Mouse (Mus musculus): ENCODE results near the gene Aldh1a3. TPM values are rescaled to one million over a fixed set of nuclear protein-coding genes. Genes with fewer than 3 reads are reported as not detected.
A peak's percentile ranks its signal among the peaks of the same experiment; 100 is the strongest.

Gene Aldh1a3
- polyA plus RNA-seq, 1 experiment from 2014 or later, result 1.5 TPM

DNA sequence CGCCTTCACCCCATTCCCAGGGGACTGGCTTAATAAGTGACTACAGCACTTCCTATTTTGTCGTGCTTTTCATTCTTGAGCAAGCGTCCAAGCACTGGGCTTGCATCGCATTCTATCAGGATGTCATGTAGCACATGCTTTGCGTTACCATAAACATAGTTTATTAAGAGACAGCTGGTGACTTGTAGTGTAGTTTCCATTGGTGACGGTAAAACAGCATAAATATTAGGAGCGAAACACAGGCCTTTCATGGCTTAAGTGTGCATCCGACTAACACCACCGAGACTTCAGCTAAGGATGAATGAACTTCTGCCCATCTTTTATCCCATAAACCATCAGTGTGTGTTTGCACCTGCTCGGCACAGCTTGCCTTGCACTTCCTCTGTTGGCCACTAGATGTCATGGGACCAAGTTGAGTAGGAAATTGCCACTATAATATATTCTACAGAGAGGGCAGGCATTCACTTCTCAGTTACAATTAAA is 7.2 kb upstream of the Aldh1a3 start:
- Histone ChIP-seq H3K4me3 (ENCODE audit: low read depth, low read length) (no peak overlapping the region), H3K27ac (replicated peaks; ENCODE audit: low read depth, low read length) (no peak overlapping the region), H3K4me1 (ENCODE audit: control insufficient read depth, insufficient read depth, low read length) (no peaks in the 10 kb centered on the region), H3K36me3 (ENCODE audit: control insufficient read depth, insufficient read depth, low read length) (no peaks in the 10 kb centered on the region), H3K9ac (ENCODE audit: low read length) (no peak overlapping the region), H3K27me3 (ENCODE audit: control insufficient read depth, insufficient read depth, low read length) (peaks cover under 1% of the 10 kb centered on the region; the same call in 1 of the 2 replicates), H3K9me3 (ENCODE audit: control insufficient read depth, low read length) (no peaks in the 10 kb centered on the region), H3K4me2 (ENCODE audit: low read depth, severe bottlenecking) (no peak overlapping the region)
- 50% methylated on average over 10 of the region's 10 CpGs for WGBS
- DNase-seq (ENCODE audit: low spot score), result peak; percentile 81
- ATAC-seq (ENCODE audit: insufficient number of reproducible peaks, low FRiP score, low TSS enrichment, low read depth), result no peak

DNA sequence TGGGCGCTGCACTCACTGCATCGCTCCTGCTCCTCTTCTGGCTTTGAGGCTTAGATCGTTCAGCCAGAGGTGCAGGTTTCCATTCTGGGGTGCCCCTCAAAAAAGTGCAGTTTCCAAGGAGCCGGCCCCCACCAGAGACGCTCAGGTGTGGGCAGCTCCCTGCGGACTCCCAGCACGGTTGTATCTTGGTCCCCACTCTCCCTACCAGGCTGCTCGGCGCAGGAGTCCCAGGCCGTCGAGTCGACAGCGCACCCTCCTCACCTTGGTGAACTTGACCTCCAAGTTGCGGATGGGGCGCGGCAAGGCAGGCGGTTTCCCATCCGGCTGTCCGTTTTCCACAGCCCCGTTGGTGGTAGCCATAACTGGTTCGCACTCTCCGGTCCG is 272 bp downstream of the Aldh1a3 start:
- WGBS, result under 1% methylated on average over 23 of the region's 23 CpGs
- peak overlapping the region; percentile 37 for H3K4me3 ChIP-seq (ENCODE audit: low read depth, low read length)
- H3K36me3 ChIP-seq (ENCODE audit: control insufficient read depth, insufficient read depth, low read length), result no peaks in the 10 kb centered on the region
- peak; percentile 64 for DNase-seq (ENCODE audit: low spot score)
- peak; percentile 33; the same call in 1 of the 2 replicates for ATAC-seq (ENCODE audit: insufficient number of reproducible peaks, low FRiP score, low TSS enrichment, low read depth)
- H3K27ac ChIP-seq (replicated peaks; ENCODE audit: low read depth, low read length), result no peak overlapping the region
- no peaks in the 10 kb centered on the region for H3K9me3 ChIP-seq (ENCODE audit: control insufficient read depth, low read length)
- peak overlapping the region; percentile 9; the same call in 1 of the 2 replicates for H3K9ac ChIP-seq (ENCODE audit: low read length)
- peak overlapping the region; percentile 80 for H3K4me2 ChIP-seq (ENCODE audit: low read depth, severe bottlenecking)
- peaks cover 6% of the 10 kb centered on the region for H3K4me1 ChIP-seq (ENCODE audit: control insufficient read depth, insufficient read depth, low read length)
- H3K27me3 ChIP-seq (ENCODE audit: control insufficient read depth, insufficient read depth, low read length), result peaks cover 43% of the 10 kb centered on the region

DNA sequence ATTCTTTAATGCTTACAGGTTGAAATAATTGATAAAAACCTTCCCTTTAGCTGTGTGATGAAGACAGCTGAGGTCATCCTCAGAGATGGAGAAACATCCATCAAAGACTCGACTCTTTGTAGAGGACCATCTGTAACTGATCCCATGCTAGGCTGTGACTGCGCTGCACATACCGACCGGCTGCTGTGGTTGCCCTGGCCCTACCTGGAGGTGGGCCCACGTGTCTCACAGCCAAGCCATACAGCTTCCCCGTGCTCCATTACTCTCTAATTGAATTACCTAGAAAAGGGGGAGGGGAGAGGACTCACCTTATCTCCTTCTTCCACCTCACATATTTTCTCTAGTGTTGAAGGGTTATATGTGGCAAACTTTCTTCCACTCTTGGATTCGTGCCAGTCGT is 5.4 kb downstream of the Aldh1a3 start:
- peaks cover under 1% of the 10 kb centered on the region for H3K4me1 ChIP-seq (ENCODE audit: control insufficient read depth, insufficient read depth, low read length)
- peaks cover 20% of the 10 kb centered on the region for H3K27me3 ChIP-seq (ENCODE audit: control insufficient read depth, insufficient read depth, low read length)
- no peak overlapping the region for H3K9ac ChIP-seq (ENCODE audit: low read length)
- no peaks in the 10 kb centered on the region for H3K36me3 ChIP-seq (ENCODE audit: control insufficient read depth, insufficient read depth, low read length)
- DNase-seq (ENCODE audit: low spot score), result no peak
- 77% methylated on average over 8 of the region's 8 CpGs for WGBS
- ATAC-seq (ENCODE audit: insufficient number of reproducible peaks, low FRiP score, low TSS enrichment, low read depth), result no peak
- H3K4me3 ChIP-seq (ENCODE audit: low read depth, low read length), result no peak overlapping the region
- H3K27ac ChIP-seq (replicated peaks; ENCODE audit: low read depth, low read length), result no peak overlapping the region
- no peaks in the 10 kb centered on the region for H3K9me3 ChIP-seq (ENCODE audit: control insufficient read depth, low read length)
- H3K4me2 ChIP-seq (ENCODE audit: low read depth, severe bottlenecking), result no peak overlapping the region

- Histone ChIP-seq H3K4me3 (ENCODE audit: low read depth, low read length) (no peak overlapping the region), H3K4me2 (ENCODE audit: low read depth, severe bottlenecking) (no peak overlapping the region), H3K9me3 (ENCODE audit: control insufficient read depth, low read length) (no peaks in the 10 kb centered on the region), H3K36me3 (ENCODE audit: control insufficient read depth, insufficient read depth, low read length) (no peaks in the 10 kb centered on the region), H3K4me1 (ENCODE audit: control insufficient read depth, insufficient read depth, low read length) (no peaks in the 10 kb centered on the region), H3K27me3 (ENCODE audit: control insufficient read depth, insufficient read depth, low read length) (no peaks in the 10 kb centered on the region), H3K27ac (replicated peaks; ENCODE audit: low read depth, low read length) (no peak overlapping the region), H3K9ac (ENCODE audit: low read length) (no peak overlapping the region)
- DNase-seq (ENCODE audit: low spot score), result no peak
- ATAC-seq (ENCODE audit: insufficient number of reproducible peaks, low FRiP score, low TSS enrichment, low read depth), result no peak
- WGBS, result 56% methylated on average over 12 of the region's 12 CpGs
Observed at GRCm38 (mm10) chr7:66418981-66419380, 8.3 kb downstream of the Aldh1a3 start.

- no peaks in the 10 kb centered on the region for H3K27me3 ChIP-seq (ENCODE audit: control insufficient read depth, insufficient read depth, low read length)
- H3K27ac ChIP-seq (replicated peaks; ENCODE audit: low read depth, low read length), result no peak overlapping the region
- no peaks in the 10 kb centered on the region for H3K9me3 ChIP-seq (ENCODE audit: control insufficient read depth, low read length)
- no peak overlapping the region for H3K4me2 ChIP-seq (ENCODE audit: low read depth, severe bottlenecking)
- WGBS, result 88% methylated on average over 4 of the region's 4 CpGs
- ATAC-seq (ENCODE audit: insufficient number of reproducible peaks, low FRiP score, low TSS enrichment, low read depth), result no peak
- no peaks in the 10 kb centered on the region for H3K4me1 ChIP-seq (ENCODE audit: control insufficient read depth, insufficient read depth, low read length)
- no peak overlapping the region for H3K4me3 ChIP-seq (ENCODE audit: low read depth, low read length)
- no peaks in the 10 kb centered on the region for H3K36me3 ChIP-seq (ENCODE audit: control insufficient read depth, insufficient read depth, low read length)
- DNase-seq (ENCODE audit: low spot score), result no peak
- H3K9ac ChIP-seq (ENCODE audit: low read length), result no peak overlapping the region
Observed at GRCm38 (mm10) chr7:66416829-66417228, 10.5 kb downstream of the Aldh1a3 start.

- Histone ChIP-seq H3K27ac (replicated peaks; ENCODE audit: low read depth, low read length) (no peak overlapping the region), H3K4me3 (ENCODE audit: low read depth, low read length) (no peak overlapping the region), H3K27me3 (ENCODE audit: control insufficient read depth, insufficient read depth, low read length) (no peaks in the 10 kb centered on the region), H3K4me2 (ENCODE audit: low read depth, severe bottlenecking) (no peak overlapping the region), H3K4me1 (ENCODE audit: control insufficient read depth, insufficient read depth, low read length) (no peaks in the 10 kb centered on the region), H3K9ac (ENCODE audit: low read length) (no peak overlapping the region), H3K9me3 (ENCODE audit: control insufficient read depth, low read length) (no peaks in the 10 kb centered on the region), H3K36me3 (ENCODE audit: control insufficient read depth, insufficient read depth, low read length) (no peaks in the 10 kb centered on the region)
- 74% methylated on average over 7 of the region's 7 CpGs for WGBS
- DNase-seq (ENCODE audit: low spot score) (no peak), ATAC-seq (ENCODE audit: insufficient number of reproducible peaks, low FRiP score, low TSS enrichment, low read depth) (no peak)
Observed at GRCm38 (mm10) chr7:66413093-66413492, 14.2 kb downstream of the Aldh1a3 start.

DNA sequence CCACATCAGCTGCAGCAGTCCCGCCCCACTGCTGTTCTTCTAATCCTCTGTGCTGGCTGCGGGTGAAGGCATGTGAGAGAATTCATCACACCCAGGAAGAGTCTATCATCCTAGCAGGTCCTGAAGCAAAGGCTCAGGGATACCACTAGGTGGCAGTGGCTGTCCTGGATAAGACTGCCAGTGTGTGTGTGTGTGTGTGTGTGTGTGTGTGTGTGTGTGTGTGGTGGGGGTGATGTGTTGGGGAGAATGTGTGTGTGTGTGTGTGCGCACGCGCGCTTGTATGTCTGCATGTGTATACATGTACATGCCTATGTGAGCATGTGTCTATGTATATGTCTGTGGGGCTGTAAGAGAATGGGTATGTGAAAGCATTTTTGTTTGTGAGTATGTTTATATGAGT is 17.9 kb downstream of the Aldh1a3 start:
- H3K4me2 ChIP-seq (ENCODE audit: low read depth, severe bottlenecking), result no peak overlapping the region
- H3K27ac ChIP-seq (replicated peaks; ENCODE audit: low read depth, low read length), result no peak overlapping the region
- H3K4me1 ChIP-seq (ENCODE audit: control insufficient read depth, insufficient read depth, low read length), result 0 out of 2 replicates have a peak, but pooled peaks cover under 1% of the 10 kb centered on the region
- ATAC-seq (ENCODE audit: insufficient number of reproducible peaks, low FRiP score, low TSS enrichment, low read depth) (no peak), DNase-seq (ENCODE audit: low spot score) (no peak)
- H3K9ac ChIP-seq (ENCODE audit: low read length), result no peak overlapping the region
- no peaks in the 10 kb centered on the region for H3K9me3 ChIP-seq (ENCODE audit: control insufficient read depth, low read length)
- H3K36me3 ChIP-seq (ENCODE audit: control insufficient read depth, insufficient read depth, low read length), result no peaks in the 10 kb centered on the region
- WGBS, result 69% methylated on average over 6 of the region's 6 CpGs
- H3K27me3 ChIP-seq (ENCODE audit: control insufficient read depth, insufficient read depth, low read length), result no peaks in the 10 kb centered on the region
- no peak overlapping the region for H3K4me3 ChIP-seq (ENCODE audit: low read depth, low read length)

DNA sequence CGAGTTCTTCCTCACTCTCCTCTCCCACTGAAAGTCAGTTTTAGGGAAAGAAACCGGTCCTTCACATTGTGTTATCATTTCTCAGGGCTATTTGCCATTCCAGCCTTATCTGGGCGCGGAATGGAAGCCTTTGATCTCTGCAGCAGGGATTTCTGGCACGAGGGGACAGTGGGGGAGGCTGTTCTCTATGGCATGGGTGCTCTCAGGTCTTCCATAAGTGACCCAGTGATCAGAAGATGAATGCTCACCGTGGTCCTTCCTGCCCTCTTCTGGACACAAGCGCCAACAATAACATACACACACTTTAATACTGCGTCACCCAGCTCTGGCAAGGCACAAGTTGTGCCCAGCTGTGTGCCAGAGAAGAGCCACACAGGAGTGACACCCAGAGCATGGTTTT is 20.3 kb downstream of the Aldh1a3 start:
- Histone ChIP-seq H3K36me3 (ENCODE audit: control insufficient read depth, insufficient read depth, low read length) (no peaks in the 10 kb centered on the region), H3K4me2 (ENCODE audit: low read depth, severe bottlenecking) (no peak overlapping the region), H3K9me3 (ENCODE audit: control insufficient read depth, low read length) (no peaks in the 10 kb centered on the region), H3K27me3 (ENCODE audit: control insufficient read depth, insufficient read depth, low read length) (no peaks in the 10 kb centered on the region), H3K4me3 (ENCODE audit: low read depth, low read length) (no peak overlapping the region), H3K9ac (ENCODE audit: low read length) (no peak overlapping the region), H3K27ac (replicated peaks; ENCODE audit: low read depth, low read length) (no peak overlapping the region), H3K4me1 (ENCODE audit: control insufficient read depth, insufficient read depth, low read length) (0 out of 2 replicates have a peak, but pooled peaks cover 4% of the 10 kb centered on the region)
- no peak for DNase-seq (ENCODE audit: low spot score)
- no peak for ATAC-seq (ENCODE audit: insufficient number of reproducible peaks, low FRiP score, low TSS enrichment, low read depth)
- 57% methylated on average over 8 of the region's 8 CpGs for WGBS
